Mouse (Mus musculus) layer of hippocampus, adult 18-20 months (tissue): ENCODE measurements at regions not wholly inside any gene's neighbourhood (a gene's known extent, or its start where the extent isn't known, plus 50 kb on each side); places are given as distances from the start of the nearest gene placed in this dataset.

Experiments used
- DNase-seq, 2 experiments: peaks; one replicate each; pipeline ENCODE4 v3.0.0; 2022; ENCODE audit warnings: low spot score in 2 of 2

DNA sequence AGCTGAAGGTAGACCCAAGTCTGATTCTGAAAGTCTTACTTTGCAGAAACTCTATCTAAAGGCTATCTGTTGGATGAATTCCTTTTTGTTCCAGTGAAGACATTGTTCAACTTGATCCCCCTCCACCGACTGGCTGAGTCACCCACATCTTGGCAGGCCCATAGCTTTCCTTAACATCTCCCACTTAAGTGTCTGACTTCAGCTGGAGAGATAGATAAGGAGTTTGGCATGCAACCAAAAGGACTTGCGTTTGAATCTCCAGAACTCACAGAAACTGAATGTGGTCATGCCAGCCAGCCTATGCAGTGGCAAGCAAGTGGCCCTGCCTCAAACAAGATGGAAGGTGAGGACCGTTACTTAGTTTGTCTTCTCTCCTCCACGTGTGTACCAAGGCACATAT is 457.3 kb upstream of the Tbx3 start:
- DNase-seq = peak; percentile 2 to 15

DNA sequence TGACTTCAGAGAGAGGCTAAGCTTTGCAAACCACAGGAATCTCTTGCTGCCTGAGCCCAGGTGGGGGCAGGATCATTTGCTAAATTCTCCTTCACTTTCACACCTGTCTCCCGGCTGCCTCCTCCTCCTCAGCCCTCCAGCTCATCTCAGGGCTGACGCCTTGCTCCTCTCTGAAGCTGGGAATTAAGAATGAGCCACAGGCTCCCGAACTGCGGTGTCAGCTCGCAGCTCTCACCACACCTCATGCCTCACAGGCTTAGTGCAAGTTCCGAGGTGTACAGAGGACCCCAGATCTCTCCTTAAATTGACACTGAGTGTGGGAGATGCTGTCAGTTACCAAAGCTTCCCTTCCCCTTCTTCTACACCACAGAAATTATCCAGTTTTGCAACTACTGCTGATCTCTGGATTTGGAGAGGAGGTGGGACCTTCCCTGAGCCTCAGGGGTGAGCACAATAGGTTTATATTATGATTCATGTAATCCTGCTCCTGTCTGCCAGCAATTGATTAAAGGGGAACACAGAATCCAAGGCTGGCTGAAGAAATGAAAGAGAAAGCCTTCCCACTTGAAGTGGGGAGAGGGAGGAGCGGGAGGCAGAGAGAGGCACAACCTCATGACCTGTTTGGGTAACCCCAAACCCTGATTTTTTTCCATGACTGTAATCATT is 456.6 kb upstream of the Tbx3 start:
- DNase-seq = no peak

- no peak for DNase-seq
Measured at GRCm38 (mm10) chr5:119214937-119215336, 455.5 kb upstream of the Tbx3 start.

DNA sequence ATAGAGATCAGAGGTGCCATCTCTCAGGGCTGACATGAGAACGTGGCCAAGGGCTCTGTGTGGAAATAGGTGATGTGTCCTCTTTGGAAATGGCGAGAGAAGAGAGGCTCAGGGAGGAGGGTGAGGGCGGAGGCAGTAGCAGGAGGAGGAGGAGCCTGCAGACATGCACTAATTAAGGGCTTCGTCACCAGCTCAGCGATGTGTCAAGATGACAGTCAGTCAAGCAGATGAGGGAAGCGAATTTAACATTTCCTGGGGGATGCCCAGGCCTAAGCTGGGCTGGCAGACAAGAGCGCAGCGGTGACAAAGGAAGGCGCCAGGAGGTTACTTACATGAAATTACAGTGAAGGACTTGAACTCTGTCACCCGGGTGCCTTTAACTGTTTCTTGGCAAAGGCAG is 455.1 kb upstream of the Tbx3 start:
- no peak for DNase-seq

DNA sequence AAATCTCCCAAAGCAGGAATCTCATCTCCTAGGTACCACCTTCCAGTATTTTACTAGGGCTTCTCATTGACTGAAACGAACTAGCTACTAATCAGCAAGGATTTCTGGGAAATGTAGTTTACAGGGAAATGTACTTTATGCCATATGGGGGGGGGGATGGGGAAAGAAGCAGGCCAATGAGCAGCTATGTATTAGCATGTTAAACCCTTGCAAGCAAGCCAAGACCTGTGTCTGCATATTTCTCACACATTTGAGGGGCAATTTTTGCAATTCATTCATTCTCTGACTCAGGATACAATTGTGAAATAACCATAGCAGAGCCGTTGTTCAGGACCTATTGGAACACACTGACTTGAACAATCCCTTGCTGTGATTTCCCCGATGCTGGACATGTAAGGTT is 454.3 kb upstream of the Tbx3 start:
- no peak for DNase-seq

GRCm38 (mm10) chr5:119217077-119217476 is 453.4 kb upstream of the Tbx3 start:
- DNase-seq = no peak

- no peak for DNase-seq
Measured at GRCm38 (mm10) chr5:119228691-119229090, 441.8 kb upstream of the Tbx3 start.

DNA sequence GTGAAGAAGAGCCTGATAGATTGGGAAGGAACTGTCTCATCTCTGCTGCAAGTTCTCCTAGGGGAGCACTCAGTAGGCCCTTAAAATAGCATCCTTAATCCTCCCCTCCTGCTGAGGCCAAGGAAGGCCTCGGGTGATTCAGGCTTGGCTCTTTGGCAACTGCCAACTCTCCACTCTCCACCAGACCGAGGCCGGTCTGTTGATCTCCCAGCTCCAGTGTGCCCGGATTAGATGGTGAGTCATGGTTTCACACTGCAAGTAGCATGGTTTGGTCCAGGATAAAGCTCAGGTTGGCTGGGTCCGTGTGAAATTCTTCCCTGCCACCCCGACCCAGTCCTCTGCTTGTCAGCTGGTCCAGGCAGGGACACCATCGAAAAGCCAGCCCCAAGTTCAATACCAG is 437.5 kb upstream of the Tbx3 start:
- no peak for DNase-seq

DNA sequence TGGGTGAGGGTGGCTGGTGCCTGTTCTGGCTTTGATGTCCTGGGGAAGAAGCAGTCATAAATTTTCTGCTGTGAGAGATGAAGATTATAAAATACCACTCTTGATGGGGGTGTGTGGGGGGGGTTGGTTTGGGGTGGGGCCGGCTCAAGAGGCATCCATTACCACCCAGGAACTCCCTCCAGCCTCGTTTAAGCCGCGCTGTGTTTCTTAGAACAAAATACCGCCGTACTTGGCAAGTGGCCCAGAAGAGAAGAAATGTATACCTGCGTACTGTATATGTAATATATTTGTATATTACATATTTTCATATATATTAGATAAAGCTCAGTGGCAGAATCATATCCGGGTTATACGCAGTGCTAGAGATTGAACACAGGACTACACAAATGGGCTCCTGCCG is 434.6 kb upstream of the Tbx3 start:
- no peak for DNase-seq

- peak; percentile 49 to 67 for DNase-seq
Measured at GRCm38 (mm10) chr5:119246824-119247223, 423.6 kb upstream of the Tbx3 start.

DNA sequence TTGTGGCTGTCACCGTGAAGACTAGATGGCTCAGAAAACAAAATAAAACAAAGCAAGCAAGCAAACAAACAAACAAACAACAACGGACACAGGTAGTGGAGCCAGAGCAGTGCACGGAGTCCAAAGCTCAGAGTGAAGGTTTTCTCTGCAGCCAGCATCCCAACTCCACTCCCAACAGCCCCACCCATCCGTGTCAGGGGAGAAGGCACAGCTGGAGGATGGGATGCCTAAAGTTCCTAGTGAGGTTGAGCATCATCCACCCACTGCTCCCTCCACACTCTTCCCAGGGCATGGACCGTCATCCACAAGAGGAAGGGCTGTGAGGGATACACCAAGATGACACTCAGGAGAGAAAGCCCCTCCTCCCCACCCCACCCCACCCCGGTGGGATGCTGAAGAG is 421.8 kb upstream of the Tbx3 start:
- DNase-seq = no peak

DNA sequence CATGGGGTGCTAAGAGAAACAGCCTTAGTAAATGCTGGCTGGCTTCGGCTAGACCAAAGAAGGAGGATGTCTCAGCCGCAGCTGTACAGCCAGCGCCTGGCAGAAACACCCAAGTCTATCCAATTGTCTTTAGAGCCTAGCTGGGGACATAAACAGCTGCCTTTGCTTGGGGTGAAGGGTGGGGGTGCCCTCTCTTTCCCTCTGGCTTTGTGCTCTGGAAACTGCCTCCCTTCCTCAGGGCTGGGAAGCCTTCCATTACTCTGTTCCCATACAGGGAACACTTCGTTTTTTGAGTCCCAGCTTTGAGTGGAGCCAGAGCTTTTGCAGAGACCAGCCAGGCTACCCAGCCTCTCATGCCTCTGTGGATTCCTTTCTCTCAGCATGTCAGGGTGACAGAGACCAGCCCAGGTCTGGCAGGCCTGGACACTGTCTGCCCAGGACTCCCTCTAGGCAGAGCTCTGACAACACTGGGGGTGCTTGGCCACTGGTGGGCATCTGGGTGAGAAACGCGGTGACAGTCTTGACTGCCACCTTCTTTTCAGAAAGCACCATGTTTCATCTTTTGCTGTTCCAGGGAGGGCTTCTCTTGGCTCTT is 421.2 kb upstream of the Tbx3 start:
- DNase-seq = no peak

- no peak for DNase-seq
Measured at GRCm38 (mm10) chr5:119251311-119252047, 419.0 kb upstream of the Tbx3 start.

- no peak for DNase-seq
Measured at GRCm38 (mm10) chr5:119257374-119258120, 412.9 kb upstream of the Tbx3 start.

DNA sequence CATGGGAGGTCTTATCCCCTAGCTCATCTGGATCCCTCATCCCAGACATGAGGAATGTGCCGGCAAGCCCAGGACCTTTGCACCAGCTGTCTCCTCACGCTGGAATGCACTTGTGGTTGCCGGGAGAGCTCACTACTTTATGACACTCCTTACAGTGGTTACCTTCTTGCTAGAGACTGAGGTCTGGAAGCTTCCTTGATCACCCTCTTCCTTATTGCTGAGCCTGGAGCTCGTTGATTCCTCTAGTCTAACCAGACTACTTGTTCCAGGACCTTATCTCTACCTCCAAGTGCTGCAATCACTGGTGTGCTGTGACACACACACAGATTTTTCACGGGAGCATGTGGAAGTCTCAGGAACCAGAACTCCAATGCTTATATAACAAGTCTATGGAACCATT is 411.6 kb upstream of the Tbx3 start:
- DNase-seq = no peak

GRCm38 (mm10) chr5:119265149-119265890 is 405.1 kb upstream of the Tbx3 start:
- peak; percentile 22 to 30 for DNase-seq

DNA sequence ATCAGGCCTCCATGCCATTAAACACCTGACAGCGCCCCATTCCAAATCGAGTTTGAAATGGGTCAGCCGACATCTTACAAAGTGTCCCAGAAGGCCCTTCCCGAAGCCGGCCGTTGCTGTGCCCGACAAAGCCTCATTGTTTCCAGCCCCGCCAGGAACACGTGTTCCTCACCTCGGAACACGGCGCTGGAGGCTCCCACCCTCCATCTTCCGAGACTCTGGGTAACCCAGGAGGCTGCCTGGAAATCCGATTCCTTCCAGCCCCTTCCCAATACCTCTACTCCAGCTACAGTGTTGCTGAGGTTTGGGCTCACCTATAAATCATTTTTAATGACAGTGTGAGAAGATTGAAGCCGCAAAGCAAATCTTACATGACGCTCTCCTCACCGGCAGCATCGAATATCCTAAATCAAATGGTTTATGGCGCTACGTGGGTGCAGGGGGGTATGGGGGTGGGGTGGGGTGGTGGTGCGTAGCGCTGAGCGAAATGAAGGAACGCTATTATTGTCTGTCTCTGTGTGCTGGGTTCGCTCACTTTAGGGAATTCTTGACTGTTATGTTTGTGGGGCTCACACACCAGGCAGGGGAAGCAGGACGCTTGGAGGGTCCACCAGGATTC is 399.1 kb upstream of the Tbx3 start:
- no peak for DNase-seq

- DNase-seq = no peak
Measured at GRCm38 (mm10) chr5:119273203-119273602, 397.3 kb upstream of the Tbx3 start.

DNA sequence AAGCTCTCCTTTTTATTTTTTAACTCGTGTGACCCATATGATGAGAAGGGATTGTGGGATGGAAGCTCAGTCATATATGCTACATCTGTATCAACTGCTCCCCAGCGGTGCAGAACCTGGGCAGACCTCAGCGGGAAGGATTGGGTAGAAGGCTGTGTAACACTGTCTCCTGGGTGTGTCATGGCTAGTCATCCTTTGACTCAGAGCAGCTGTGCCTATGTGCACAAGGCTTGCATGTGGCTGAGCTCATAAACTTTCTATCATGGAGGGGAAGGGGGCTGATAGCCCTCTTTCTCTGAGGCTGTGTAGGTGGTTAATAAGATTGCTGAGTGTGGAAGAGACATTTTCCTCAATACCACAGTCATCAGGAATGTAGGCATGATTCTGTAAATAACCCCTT is 396.9 kb upstream of the Tbx3 start:
- no peak for DNase-seq

- DNase-seq = no peak
Measured at GRCm38 (mm10) chr5:119274817-119275494, 395.5 kb upstream of the Tbx3 start.
